Mouse (Mus musculus) gastrocnemius, adult 2 months (tissue): ENCODE data around the gene Atp1a1. TPM values are rescaled to one million over a fixed set of nuclear protein-coding genes. Genes with fewer than 3 reads are reported as not detected.

ENCODE experiments used
- DNase-seq: peaks from one replicate; pipeline ENCODE4 v3.0.0; 2022
- H3K27ac ChIP-seq: fragments of 200-600 bp; 2 replicates; pipeline ENCODE4 v1.8.1; 2022; ENCODE audit warnings: mild to moderate bottlenecking
- H3K4me3 ChIP-seq: fragments of 200-600 bp; 2 replicates; pipeline ENCODE4 v1.8.1; 2022; ENCODE audit warnings: mild to moderate bottlenecking, moderate library complexity
- CTCF ChIP-seq: fragments of 200-600 bp; IDR thresholded peaks from 2 replicates; pipeline ENCODE4 v1.8.1; 2022; ENCODE audit warnings: antibody characterized with exemption, mild to moderate bottlenecking, moderate library complexity
- intact Hi-C: fragments of 180-260 bp; cut with DNase I; formaldehyde crosslinking; loops from one replicate; pipeline ENCODE4 v1.15.1; 2025
- total RNA-seq, 2 experiments: library from RNA; stranded (reverse); gene quantifications; 2 replicates each; pipeline ENCODE4 v1.2.3; 2021

Atp1a1 gene
- total RNA-seq, 2 experiments from 2014 or later = 80.1 to 81.1 TPM

- TF ChIP-seq CTCF = no peak
- Histone ChIP-seq H3K4me3 (no peak overlapping the region), H3K27ac (no peak overlapping the region)
- DNase-seq = no peak
- intact Hi-C loops = no loop called here
Observed at GRCm38 (mm10) chr3:101575527-101576085, 28.9 kb downstream of the Atp1a1 start.

- DNase-seq = no peak
- no peak for TF ChIP-seq CTCF
- intact Hi-C loops = no loop called here
- no peak overlapping the region for H3K27ac ChIP-seq
- no peak overlapping the region for H3K4me3 ChIP-seq
Observed at GRCm38 (mm10) chr3:101574463-101575193, 29.9 kb downstream of the Atp1a1 start.

- Histone ChIP-seq H3K27ac (no peak overlapping the region), H3K4me3 (no peak overlapping the region)
- no peak for TF ChIP-seq CTCF
- DNase-seq = no peak
- intact Hi-C loops = no loop called here
Observed at GRCm38 (mm10) chr3:101572991-101573390, 31.5 kb downstream of the Atp1a1 start.

- DNase-seq = peak; percentile 38
- intact Hi-C loops = no loop called here
- no peak overlapping the region for H3K4me3 ChIP-seq
- H3K27ac ChIP-seq = peak overlapping the region; percentile 31; the same call in 1 of the 2 replicates
- TF ChIP-seq CTCF = no peak
Observed at GRCm38 (mm10) chr3:101572174-101572626, 32.3 kb downstream of the Atp1a1 start.

GRCm38 (mm10) chr3:101571515-101572130 lies 32.9 kb downstream of the Atp1a1 start:
- Histone ChIP-seq H3K27ac (peak overlapping the region; percentile 31; the same call in 1 of the 2 replicates), H3K4me3 (no peak overlapping the region)
- TF ChIP-seq CTCF = no peak
- DNase-seq = no peak
- intact Hi-C loops = no loop called here

- DNase-seq = no peak
- H3K4me3 ChIP-seq = no peak overlapping the region
- no peak for TF ChIP-seq CTCF
- intact Hi-C loops = no loop called here
- H3K27ac ChIP-seq = no peak overlapping the region
Observed at GRCm38 (mm10) chr3:101570747-101571514, 33.6 kb downstream of the Atp1a1 start.

GRCm38 (mm10) chr3:101570246-101570645 lies 34.2 kb downstream of the Atp1a1 start:
- DNase-seq = no peak
- H3K4me3 ChIP-seq = no peak overlapping the region
- TF ChIP-seq CTCF = no peak
- no peak overlapping the region for H3K27ac ChIP-seq
- intact Hi-C loops = no loop called here

GRCm38 (mm10) chr3:101568627-101569026 lies 35.9 kb downstream of the Atp1a1 start:
- Histone ChIP-seq H3K4me3 (no peak overlapping the region), H3K27ac (no peak overlapping the region)
- DNase-seq = peak; percentile 55
- TF ChIP-seq CTCF = no peak
- intact Hi-C loops = no loop called here

GRCm38 (mm10) chr3:101564011-101564410 lies 40.5 kb downstream of the Atp1a1 start:
- intact Hi-C loops = no loop called here
- DNase-seq = no peak
- H3K27ac ChIP-seq = no peak overlapping the region
- no peak for TF ChIP-seq CTCF
- no peak overlapping the region for H3K4me3 ChIP-seq

GRCm38 (mm10) chr3:101562510-101563209 lies 41.8 kb downstream of the Atp1a1 start:
- intact Hi-C loops = no loop called here
- H3K27ac ChIP-seq = no peak overlapping the region
- DNase-seq = no peak
- TF ChIP-seq CTCF = no peak
- no peak overlapping the region for H3K4me3 ChIP-seq

- no peak for DNase-seq
- Histone ChIP-seq H3K27ac (no peak overlapping the region), H3K4me3 (no peak overlapping the region)
- intact Hi-C loops = no loop called here
- TF ChIP-seq CTCF = no peak
Observed at GRCm38 (mm10) chr3:101561948-101562347, 42.5 kb downstream of the Atp1a1 start.

- DNase-seq = no peak
- intact Hi-C loops = no loop called here
- no peak overlapping the region for H3K4me3 ChIP-seq
- H3K27ac ChIP-seq = no peak overlapping the region
- no peak for TF ChIP-seq CTCF
Observed at GRCm38 (mm10) chr3:101560841-101561522, 43.5 kb downstream of the Atp1a1 start.
